31 mouse cellular contexts compared by ENCODE assay signal in the genomic region with DNA sequence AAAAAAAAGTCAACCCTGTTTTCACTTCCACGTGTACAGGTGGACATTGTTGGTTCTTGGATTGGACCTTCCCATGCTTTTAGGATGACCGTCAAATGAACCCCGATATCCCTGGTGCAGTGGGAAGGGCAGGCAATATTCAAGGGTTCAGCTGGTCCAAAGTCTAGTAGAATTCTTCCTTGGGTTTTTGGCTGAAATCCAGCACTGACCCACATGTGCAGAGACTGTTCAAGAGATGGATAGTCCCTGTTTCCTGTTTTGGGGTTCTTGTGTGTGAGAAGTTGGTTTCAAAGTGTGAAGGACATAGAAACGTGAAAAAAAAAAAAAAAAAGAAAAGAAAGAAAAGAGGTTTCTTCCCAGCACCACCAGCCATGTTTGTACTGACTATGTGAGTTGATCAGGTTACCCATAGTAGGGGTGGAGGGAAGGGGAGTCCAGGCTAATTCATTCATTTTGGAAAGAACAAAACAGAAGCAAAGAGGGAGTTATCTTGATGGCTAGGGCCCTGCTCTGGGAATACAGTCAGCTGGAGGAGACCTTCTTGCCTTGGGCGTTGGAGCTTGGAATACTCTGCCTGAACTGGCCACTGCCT. TPM values are rescaled to one million over a fixed set of nuclear protein-coding genes. Genes with fewer than 3 reads are reported as not detected.
A peak's percentile ranks its signal among the peaks of the same experiment; 100 is the strongest.
DNase-seq lines count a peak whose midpoint lies in the region; ATAC-seq and TF ChIP-seq lines count a peak whose summit lies in the region.
"Had no signal": no experiment of that assay in that cellular context is flagged by ENCODE, and none has a peak within 500 bp of the region (broad histone marks: within the 10 kb centered on the region; RNA-seq: fewer than 3 reads in every experiment).

No protein-coding gene starts in this region.

- no peak for ATAC-seq in lung, embryonic 14.5 days (ENCODE audit: insufficient read depth)
- ATAC-seq: CD4-positive, CD25-positive, alpha-beta regulatory T cell, adult 4 months; forebrain, embryonic 16.5 days; inflammation-experienced regulatory T-cells, adult 6 months; lung, postnatal 0 days; midbrain, embryonic 16.5 days had no signal

- H3K4me3 ChIP-seq in kidney, adult 2 months (ENCODE audit: insufficient read depth, low read depth, low read length), result no peak overlapping the region
- H3K4me3 ChIP-seq in lung, embryonic 14.5 days (ENCODE audit: low read depth, low read length), result no peak overlapping the region
- no peak overlapping the region for H3K4me3 ChIP-seq in lung, adult 2 months (replicated peaks; ENCODE audit: extremely low read depth, low read depth, low read length)
- H3K4me3 ChIP-seq in bone marrow macrophage, adult 2 months (ENCODE audit: insufficient read depth, low read length), result no peak overlapping the region
- H3K4me3 ChIP-seq in hindbrain, embryonic 10.5 days, result no peak overlapping the region
- H3K4me3 ChIP-seq: erythroblast, embryonic 14.5 days; gastrocnemius, adult 2 months; hindbrain, embryonic 15.5 days; layer of hippocampus, adult 2 months; liver, embryonic 15.5 days; neural tube, embryonic 12.5 days had no signal

- H3K9ac ChIP-seq in lung, embryonic 14.5 days, result no peak overlapping the region
- H3K9ac ChIP-seq: hindbrain, embryonic 15.5 days; liver, embryonic 15.5 days; neural tube, embryonic 12.5 days had no signal

- H3K4me2 ChIP-seq in lung, embryonic 14.5 days, result no peak overlapping the region
- H3K4me2 ChIP-seq: heart, embryonic 11.5 days; hindbrain, embryonic 15.5 days; liver, embryonic 15.5 days; neural tube, embryonic 12.5 days had no signal

- H3K27me3 ChIP-seq in kidney, adult 2 months (replicated peaks; ENCODE audit: control insufficient read depth, insufficient read depth, low read length), result peaks cover 2% of the 10 kb centered on the region; the same call in 1 of the 2 replicates
- H3K27me3 ChIP-seq in lung, embryonic 14.5 days (ENCODE audit: insufficient read depth, low read length), result peaks cover 25% of the 10 kb centered on the region
- peaks cover 36% of the 10 kb centered on the region for H3K27me3 ChIP-seq in hindbrain, embryonic 10.5 days (ENCODE audit: insufficient read depth, poor library complexity, severe bottlenecking)

- no peak for TF ChIP-seq CTCF in kidney, adult 2 months (conservative IDR thresholded peaks at IDR 0.05; ENCODE audit: insufficient read depth, insufficient read length, low read depth, low read length)
- TF ChIP-seq CTCF in lung, embryonic 14.5 days (IDR thresholded peaks at IDR 0.05; ENCODE audit: low read depth), result no peak
- no peak for TF ChIP-seq CTCF in lung, adult 2 months (IDR thresholded peaks at IDR 0.05; ENCODE audit: insufficient read depth, low read length)
- TF ChIP-seq CTCF in bone marrow macrophage, adult 2 months (IDR thresholded peaks at IDR 0.05; ENCODE audit: low read depth, low read length), result no peak

- 50% methylated on average over 5 of the region's 5 CpGs for WGBS in kidney, adult 2 months
- WGBS in lung, embryonic 14.5 days, result 74% methylated on average over 5 of the region's 5 CpGs
- WGBS in lung, adult 2 months, result 56% methylated on average over 5 of the region's 5 CpGs
- 81% methylated on average over 5 of the region's 5 CpGs for WGBS in hindbrain, embryonic 10.5 days

- no peak overlapping the region for H3K27ac ChIP-seq in kidney, adult 2 months (ENCODE audit: insufficient read depth, low read depth, low read length)
- no peak overlapping the region for H3K27ac ChIP-seq in lung, embryonic 14.5 days (ENCODE audit: low read depth)
- H3K27ac ChIP-seq in bone marrow macrophage, adult 2 months (ENCODE audit: insufficient read depth, low read depth, low read length), result peak overlapping the region; percentile 40
- H3K27ac ChIP-seq in hindbrain, embryonic 10.5 days, result no peak overlapping the region
- H3K27ac ChIP-seq: gastrocnemius, adult 2 months; hindbrain, embryonic 15.5 days; layer of hippocampus, adult 2 months; liver, embryonic 15.5 days; neural tube, embryonic 12.5 days; stomach, postnatal 0 days had no signal

- DNase-seq in kidney, adult 2 months, result peak; percentile 44
- DNase-seq in kidney, postnatal 4 days, result no peak
- DNase-seq in lung, embryonic 14.5 days, result peak; percentile 31
- no peak for DNase-seq in lung, adult 2 months
- no peak for DNase-seq in hindbrain, embryonic 10.5 days (ENCODE audit: low spot score)
- no peak for DNase-seq in adrenal gland, adult 18-20 months (ENCODE audit: low spot score in 2 of 2)
- DNase-seq: adrenal gland, adult 2 months; adrenal gland, postnatal 36 days; cerebellum, adult 8-10 months; gastrocnemius, adult 2 months; gastrocnemius, postnatal 36 days; heart, adult 18-20 months; kidney, adult 18-20 months; kidney, postnatal 14 days; lung, postnatal 4 days; right cerebral cortex, adult 18-20 months; thymus, adult 18-20 months; thymus, postnatal 25 days had no signal

- H3K4me1 ChIP-seq in kidney, adult 2 months (ENCODE audit: control insufficient read depth, insufficient read depth, low read length), result no peaks in the 10 kb centered on the region
- H3K4me1 ChIP-seq in lung, embryonic 14.5 days (ENCODE audit: insufficient read depth), result no peaks in the 10 kb centered on the region
- no peaks in the 10 kb centered on the region for H3K4me1 ChIP-seq in lung, adult 2 months (ENCODE audit: control insufficient read depth, insufficient read depth, low read length)
- peaks cover 26% of the 10 kb centered on the region for H3K4me1 ChIP-seq in bone marrow macrophage, adult 2 months (ENCODE audit: control insufficient read depth, insufficient read depth, low read length)
- H3K4me1 ChIP-seq in hindbrain, embryonic 10.5 days (replicated peaks), result peaks cover 27% of the 10 kb centered on the region

- TF ChIP-seq POLR2A in kidney, adult 2 months (IDR thresholded peaks at IDR 0.05; ENCODE audit: low read depth, low read length), result no peak
- no peak for TF ChIP-seq POLR2A in lung, adult 2 months (IDR thresholded peaks at IDR 0.05; ENCODE audit: borderline replicate concordance, extremely low read depth, low read depth, low read length)
- TF ChIP-seq POLR2A in bone marrow macrophage, adult 2 months (IDR thresholded peaks at IDR 0.05; ENCODE audit: borderline replicate concordance, low read depth, low read length), result no peak

- H3K9me3 ChIP-seq in lung, embryonic 14.5 days (ENCODE audit: low read depth, low read length), result no peaks in the 10 kb centered on the region
- no peaks in the 10 kb centered on the region for H3K9me3 ChIP-seq in hindbrain, embryonic 10.5 days
- H3K9me3 ChIP-seq: hindbrain, embryonic 15.5 days; liver, embryonic 15.5 days; neural tube, embryonic 12.5 days had no signal

- no peaks in the 10 kb centered on the region for H3K36me3 ChIP-seq in kidney, adult 2 months (ENCODE audit: control insufficient read depth, insufficient read depth, low read length)
- no peaks in the 10 kb centered on the region for H3K36me3 ChIP-seq in lung, embryonic 14.5 days (ENCODE audit: insufficient read depth)
- H3K36me3 ChIP-seq in hindbrain, embryonic 10.5 days, result no peaks in the 10 kb centered on the region
- H3K36me3 ChIP-seq: hindbrain, embryonic 15.5 days; liver, embryonic 15.5 days; neural tube, embryonic 12.5 days had no signal

RNA-seq across cellular contexts. Expression of a gene that starts 2.2 kb away (rescaled TPM):
- 10.7 and 12.5 TPM in 2 replicates for polyA plus RNA-seq in kidney, adult 2 months (2012; rRNA removed)
- 3.2 and 4.2 TPM in 2 replicates for polyA plus RNA-seq in lung, embryonic 14.5 days (2014; fragmentation: Nextera tagmentation; extraction: Ambion mirVana)
- 9.6 and 11.5 TPM in 2 replicates for polyA plus RNA-seq in lung, adult 2 months (2012; rRNA removed)
- polyA plus RNA-seq in bone marrow macrophage, adult 2 months (2012; ENCODE audit: insufficient read depth, insufficient read length, missing spikeins), result 68.7 and 77.9 TPM in 2 replicates
- 3.7 and 5.0 TPM in 2 replicates for polyA plus RNA-seq in hindbrain, embryonic 10.5 days (2016; fragmentation: Nextera tagmentation; extraction: Ambion mirVana)
- total RNA-seq in adrenal gland, adult 18-20 months (2021), result 1 to 10 TPM; 4.3 to 6.4 TPM

Comparison
In these comparisons a context has a peak if more than half of its experiments do, and no peak if none do; other contexts are left out.
1. DNase-seq: peak in kidney, adult 2 months (single experiment) and lung, embryonic 14.5 days (single experiment); none in kidney, postnatal 4 days (0 of 2), lung, adult 2 months (single experiment), hindbrain, embryonic 10.5 days (single experiment) and adrenal gland, adult 18-20 months (0 of 2).